Mouse (Mus musculus): ENCODE results near the gene Efcab12.

- TF ChIP-seq POLR2A (IDR thresholded peaks at IDR 0.05; ENCODE audit: extremely low read depth, insufficient read depth, low read length) (no peak), CTCF (IDR thresholded peaks at IDR 0.05; ENCODE audit: low read depth, low read length) (no peak)
These were observed at the start of gene Efcab12 for GRCm38 (mm10) chr6:115838161-115838597.

Data from liver, adult 2 months (tissue).